Mouse (Mus musculus) liver, postnatal 0 days (tissue): ENCODE measurements around the gene Cadm4. TPM values are rescaled to one million over a fixed set of nuclear protein-coding genes. Genes with fewer than 3 reads are reported as not detected.

ENCODE experiments used
- ATAC-seq: fragments of 200-750 bp; cut with Nextera tagmentation; 2 replicates; pipeline ENCODE4 v1.8.0; 2017; ENCODE audit warnings: mild to moderate bottlenecking, moderate library complexity
- DNase-seq: peaks from one replicate; pipeline ENCODE4 v3.0.0-alpha.2; 2016
- H3K27ac ChIP-seq: fragments of 300-500 bp; sonication (generic); 2 replicates; pipeline ENCODE4 v1.5.1; 2014; ENCODE audit warnings: antibody characterized with exemption, moderate library complexity, mild to moderate bottlenecking, low read depth
- H3K27me3 ChIP-seq: fragments of 300-500 bp; sonication (generic); 2 replicates; pipeline ENCODE4 v1.6.1; 2014; ENCODE audit warnings: low read length, control low read depth, mixed read lengths; ENCODE audit not compliant: insufficient read depth
- H3K36me3 ChIP-seq: fragments of 300-500 bp; sonication (generic); replicated peaks from 2 replicates; pipeline ENCODE4 v1.6.1; 2014; ENCODE audit warnings: mild to moderate bottlenecking, control low read depth, low read length, moderate library complexity, mixed read lengths; ENCODE audit not compliant: insufficient read depth
- H3K4me1 ChIP-seq: fragments of 300-500 bp; sonication (generic); 2 replicates; pipeline ENCODE4 v1.6.1; 2014; ENCODE audit warnings: antibody characterized with exemption, mild to moderate bottlenecking, control low read depth; ENCODE audit not compliant: insufficient read depth
- H3K4me2 ChIP-seq: fragments of 300-500 bp; sonication (generic); 2 replicates; pipeline ENCODE4 v1.6.1; 2014; ENCODE audit warnings: low read depth, mild to moderate bottlenecking, low read length, moderate library complexity, mixed read lengths
- H3K4me3 ChIP-seq: fragments of 300-500 bp; sonication (generic); 2 replicates; pipeline ENCODE4 v1.5.1; 2014; ENCODE audit warnings: low read depth, low read length
- H3K9ac ChIP-seq: fragments of 300-500 bp; sonication (generic); replicated peaks from 2 replicates; pipeline ENCODE4 v1.6.1; 2014; ENCODE audit warnings: mild to moderate bottlenecking, moderate library complexity
- H3K9me3 ChIP-seq: fragments of 300-500 bp; sonication (generic); 2 replicates; pipeline ENCODE4 v1.6.1; 2016; ENCODE audit warnings: mild to moderate bottlenecking, control low read depth, low read length, mixed read lengths
- CTCF ChIP-seq: sonication (generic); IDR thresholded peaks from 2 replicates; pipeline ENCODE4 v1.5.1; 2016; ENCODE audit warnings: antibody characterized with exemption, low read depth
- EP300 ChIP-seq: IDR thresholded peaks from 2 replicates; pipeline ENCODE4 v1.6.1; 2016; ENCODE audit warnings: antibody characterized with exemption, low read depth, mild to moderate bottlenecking
- WGBS: fragments of 180-500 bp; shearing (Covaris S2); extraction: QIAGEN DNeasy Blood & Tissue Kit; methylation state at CpG from one replicate; pipeline ENCODE4 v1.1.7; 2014; ENCODE audit not compliant: insufficient replicate concordance; 5-methylcytosine and 5-hydroxymethylcytosine counted together
- polyA plus RNA-seq: library from polyadenylated mRNA; unstranded; fragments of >200 nt; fragmentation: Nextera tagmentation; extraction: Ambion mirVana; gene quantifications from 2 replicates; pipeline ENCODE4 v1.2.1, GENCODE M21; 2015

Cadm4 gene
- polyA plus RNA-seq, 1 experiment from 2014 or later: 0.46 TPM

DNA sequence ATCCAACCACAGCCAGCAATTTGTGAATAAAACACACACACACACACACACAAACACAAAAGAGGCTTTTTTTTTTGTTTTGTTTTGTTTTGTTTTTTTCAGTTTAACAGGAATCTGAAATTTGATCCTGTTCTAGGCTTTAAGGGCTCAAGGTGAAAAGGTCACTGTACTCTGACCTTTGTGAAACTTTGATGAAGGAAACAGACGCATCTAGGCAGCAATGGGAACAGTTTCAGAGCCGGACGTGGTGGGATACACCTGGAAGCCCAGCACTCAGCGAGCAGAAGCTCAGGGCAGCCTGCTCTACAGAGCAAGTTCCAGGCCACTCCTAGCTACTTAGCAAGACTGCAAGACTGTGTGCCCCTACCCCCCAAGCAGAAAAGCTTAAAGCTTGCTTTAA is 23.0 kb downstream of the Cadm4 start:
- Histone ChIP-seq H3K27ac (no peak overlapping the region), H3K9ac (no peak overlapping the region; the same call in 1 of the 2 replicates), H3K4me3 (no peak overlapping the region), H3K9me3 (0 out of 2 replicates have a peak, but pooled peaks cover 2% of the 10 kb centered on the region), H3K27me3 (peaks cover 30% of the 10 kb centered on the region), H3K4me1 (peaks cover 17% of the 10 kb centered on the region), H3K4me2 (no peak overlapping the region), H3K36me3 (no peaks in the 10 kb centered on the region)
- ATAC-seq (no peak), DNase-seq (no peak)
- no peak for TF ChIP-seq CTCF
- TF ChIP-seq EP300: no peak
- WGBS: 21% methylated on average over 4 of the region's 4 CpGs

DNA sequence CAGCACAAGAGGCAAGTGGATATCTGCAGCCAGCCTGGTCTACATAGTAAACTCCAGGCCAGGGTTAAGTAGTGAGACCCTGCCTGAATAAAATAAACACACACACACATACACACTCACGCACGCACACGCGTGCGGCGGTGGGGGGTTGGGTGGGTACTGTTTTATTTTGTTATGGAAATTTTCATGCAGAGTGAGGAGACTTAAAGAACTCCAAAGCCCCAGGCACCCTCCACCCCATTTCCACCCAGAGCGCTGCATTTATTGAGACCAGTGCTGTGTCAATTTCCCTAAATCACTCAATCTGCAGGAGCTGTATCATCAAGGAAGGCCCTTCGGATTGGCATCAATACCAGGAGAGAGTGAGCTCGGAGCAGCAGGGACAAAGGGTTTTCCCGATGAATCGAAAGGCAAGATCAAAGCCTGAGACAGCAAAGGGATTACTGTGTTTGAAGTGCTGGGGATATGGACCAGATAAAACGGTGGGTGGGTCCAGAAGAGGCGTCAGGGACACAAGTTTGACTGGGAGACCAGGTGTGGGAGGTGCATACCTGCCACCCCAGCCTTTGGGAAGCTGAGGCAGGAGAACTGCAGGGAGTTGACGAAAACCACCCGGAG is 23.7 kb downstream of the Cadm4 start:
- DNase-seq (no peak), ATAC-seq (no peak)
- H3K4me2 ChIP-seq: 0 out of 2 replicates have a peak overlapping the region, but pooled peaks have one; percentile 11
- H3K27ac ChIP-seq: no peak overlapping the region
- no peak overlapping the region for H3K4me3 ChIP-seq
- 56% methylated on average over 15 of the region's 15 CpGs for WGBS
- 0 out of 2 replicates have a peak, but pooled peaks cover 2% of the 10 kb centered on the region for H3K9me3 ChIP-seq
- H3K4me1 ChIP-seq: peaks cover 14% of the 10 kb centered on the region
- H3K36me3 ChIP-seq: no peaks in the 10 kb centered on the region
- TF ChIP-seq CTCF (no peak), EP300 (no peak)
- H3K27me3 ChIP-seq: peaks cover 23% of the 10 kb centered on the region
- no peak overlapping the region for H3K9ac ChIP-seq

DNA sequence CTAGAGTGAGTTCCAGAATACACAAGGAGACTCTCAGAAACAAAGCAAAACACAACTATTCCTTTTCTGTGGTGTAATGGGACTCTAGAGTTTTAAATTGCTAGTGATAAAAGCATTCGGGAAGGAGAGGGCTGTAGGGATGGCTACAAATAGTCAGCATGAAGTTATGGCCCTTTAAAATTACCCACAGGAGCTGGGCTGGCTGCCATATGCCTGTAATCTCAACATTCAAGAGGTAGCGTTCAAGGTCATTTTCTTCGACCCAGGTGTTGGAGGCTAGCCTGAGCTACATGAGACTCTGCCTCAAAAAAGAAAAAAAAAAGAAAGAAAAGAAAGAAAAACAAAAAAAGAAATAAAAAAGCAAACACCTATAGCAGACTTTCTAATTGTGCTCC is 24.2 kb downstream of the Cadm4 start:
- 41% methylated on average over 3 of the region's 3 CpGs for WGBS
- no peak overlapping the region for H3K9ac ChIP-seq
- peaks cover 19% of the 10 kb centered on the region for H3K27me3 ChIP-seq
- DNase-seq: no peak
- H3K4me3 ChIP-seq: 0 out of 2 replicates have a peak overlapping the region, but pooled peaks have one; percentile 69
- TF ChIP-seq CTCF (no peak), EP300 (no peak)
- no peaks in the 10 kb centered on the region for H3K36me3 ChIP-seq
- H3K27ac ChIP-seq: no peak overlapping the region
- no peak for ATAC-seq
- H3K9me3 ChIP-seq: no peaks in the 10 kb centered on the region
- H3K4me2 ChIP-seq: 0 out of 2 replicates have a peak overlapping the region, but pooled peaks have one; percentile 97
- peaks cover 14% of the 10 kb centered on the region for H3K4me1 ChIP-seq

DNA sequence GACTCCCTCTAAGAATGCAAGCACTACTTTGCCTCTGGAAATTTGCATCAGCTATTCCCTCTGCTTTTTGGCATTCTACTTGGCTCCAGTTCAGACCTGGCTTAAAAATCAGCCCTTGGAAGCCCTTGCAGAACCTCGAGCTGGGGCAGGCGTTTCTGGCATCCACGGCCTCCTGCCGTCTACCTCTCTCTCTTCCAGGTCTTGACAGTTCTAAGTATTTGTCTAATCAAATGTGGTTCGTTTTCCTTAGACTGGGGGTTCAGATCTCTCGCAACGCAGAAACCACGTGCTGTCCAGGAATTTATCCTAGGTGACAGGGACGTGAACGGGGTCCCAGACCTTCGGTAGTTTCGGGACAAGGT is 24.6 kb downstream of the Cadm4 start:
- no peak for TF ChIP-seq CTCF
- TF ChIP-seq EP300: no peak
- Histone ChIP-seq H3K27me3 (peaks cover 15% of the 10 kb centered on the region), H3K9ac (peak overlapping the region; percentile 86), H3K4me2 (peak overlapping the region; percentile 97), H3K36me3 (no peaks in the 10 kb centered on the region), H3K4me1 (peaks cover 14% of the 10 kb centered on the region), H3K27ac (no peak overlapping the region), H3K4me3 (peak overlapping the region; percentile 69), H3K9me3 (no peaks in the 10 kb centered on the region)
- WGBS: 5% methylated on average over 12 of the region's 12 CpGs
- DNase-seq (no peak), ATAC-seq (no peak)

DNA sequence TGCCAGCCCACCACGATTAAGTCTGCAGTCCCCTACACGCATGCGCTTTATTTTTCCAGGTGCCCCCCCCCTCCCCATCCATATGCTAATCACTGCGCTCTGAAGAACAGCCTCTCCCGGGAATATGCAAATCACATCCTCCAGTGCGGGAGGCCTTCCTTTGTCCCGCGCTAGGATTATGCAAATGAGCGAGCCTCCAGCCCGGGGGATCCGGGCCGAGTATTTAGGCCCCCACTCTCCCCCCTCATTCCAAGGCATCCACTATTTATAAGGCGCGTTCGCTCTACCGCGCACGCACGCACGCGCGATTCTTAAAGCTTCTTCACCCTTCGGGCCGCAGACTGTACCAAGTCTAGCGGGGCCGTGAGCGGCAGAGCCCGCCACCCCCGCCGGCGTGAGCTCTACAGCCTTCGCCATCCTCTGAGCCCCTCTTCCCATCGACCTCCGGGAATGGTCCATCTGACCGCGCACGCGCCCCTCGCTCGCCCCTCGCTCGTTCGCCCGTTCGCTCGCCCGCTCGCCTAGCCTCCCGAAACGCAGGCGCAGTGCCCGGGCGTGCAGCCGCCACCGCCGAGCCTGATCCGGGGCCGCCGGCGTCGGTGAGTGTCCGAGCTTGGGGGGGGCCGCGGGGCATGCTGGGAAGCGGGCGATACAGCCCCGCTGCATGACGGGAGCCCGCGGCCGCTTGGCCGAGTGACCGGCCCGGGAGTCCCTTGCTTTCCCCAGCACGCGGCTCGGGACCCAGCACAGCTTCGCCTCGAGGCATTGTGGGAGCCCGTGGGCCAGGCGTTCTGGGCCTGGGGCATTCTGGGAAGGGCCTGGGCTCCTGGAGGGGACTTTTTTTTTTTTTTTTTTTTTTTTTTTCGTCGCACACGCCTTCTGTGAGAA is 25.3 kb downstream of the Cadm4 start, which contains the start of gene Zfp428:
Zfp428 (plus strand) TSS at position 169 of the 888 bp plus-strand sequence.
- peak; percentile 89 for ATAC-seq
- 2% methylated on average over 74 of the region's 84 CpGs for WGBS
- TF ChIP-seq CTCF: no peak
- no peak for TF ChIP-seq EP300
- peak within 1 kb of the TSS; percentile 69 for H3K4me3 ChIP-seq
- peaks cover 14% of the 10 kb centered on the region for H3K4me1 ChIP-seq
- H3K9me3 ChIP-seq: no peaks in the 10 kb centered on the region
- H3K4me2 ChIP-seq: peak within 1 kb of the TSS; percentile 97
- peak within 1 kb of the TSS; percentile 90 for H3K27ac ChIP-seq
- H3K36me3 ChIP-seq: no peaks in the 10 kb centered on the region
- DNase-seq: peak; percentile 88
- peak within 1 kb of the TSS; percentile 86 for H3K9ac ChIP-seq
- H3K27me3 ChIP-seq: peaks cover 11% of the 10 kb centered on the region

DNA sequence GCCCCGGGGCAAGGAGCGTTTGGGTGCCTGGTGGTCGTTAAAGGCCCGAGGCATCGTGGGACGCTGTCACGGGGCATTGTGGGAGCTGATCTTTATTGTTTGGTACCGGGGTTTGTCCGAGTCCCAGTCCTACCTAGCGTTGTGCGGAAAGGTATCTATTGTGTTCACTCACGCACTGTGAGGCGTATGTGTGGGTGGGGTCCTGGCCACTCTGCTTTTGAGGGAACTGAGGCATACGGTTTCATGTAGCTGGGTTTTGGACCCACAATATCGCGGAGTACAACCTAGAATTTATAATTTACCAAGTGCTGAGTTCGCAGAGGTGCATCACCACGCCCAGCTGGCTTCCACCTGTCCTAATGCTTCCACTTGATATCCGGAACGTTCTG is 25.9 kb downstream of the Cadm4 start:
- peak overlapping the region; percentile 69 for H3K4me3 ChIP-seq
- 1% methylated on average over 20 of the region's 20 CpGs for WGBS
- H3K27ac ChIP-seq: peak overlapping the region; percentile 90
- no peaks in the 10 kb centered on the region for H3K36me3 ChIP-seq
- H3K27me3 ChIP-seq: peaks cover 6% of the 10 kb centered on the region
- peak overlapping the region; percentile 97 for H3K4me2 ChIP-seq
- no peak for DNase-seq
- peaks cover 14% of the 10 kb centered on the region for H3K4me1 ChIP-seq
- ATAC-seq: peak; percentile 3; the same call in 1 of the 2 replicates
- TF ChIP-seq CTCF: no peak
- H3K9me3 ChIP-seq: no peaks in the 10 kb centered on the region
- peak overlapping the region; percentile 86 for H3K9ac ChIP-seq
